Comparison of ENCODE assay signal across 8 mouse cellular contexts in genomic region chr1:66896125-66896524, GRCm38 (mm10). TPM values are rescaled to one million over a fixed set of nuclear protein-coding genes. Genes with fewer than 3 reads are reported as not detected.
DNase-seq lines count a peak whose midpoint lies in the region; ATAC-seq and TF ChIP-seq lines count a peak whose summit lies in the region.

No protein-coding gene starts in this region.

- H3K79me2 ChIP-seq in heart, adult 2 months (replicated peaks; ENCODE audit: control insufficient read depth, insufficient read depth, low read length), result no peaks in the 10 kb centered on the region

- peak overlapping the region; percentile 33 for H3K4me3 ChIP-seq in heart, adult 2 months
- H3K4me3 ChIP-seq in forebrain, embryonic 12.5 days (replicated peaks), result no peak overlapping the region
- peak overlapping the region; percentile 13 for H3K4me3 ChIP-seq in kidney, embryonic 16.5 days (ENCODE audit: low read length)
- H3K4me3 ChIP-seq in midbrain, embryonic 10.5 days, result no peak overlapping the region

- H3K9ac ChIP-seq in heart, adult 2 months (ENCODE audit: low read depth, low read length), result peak overlapping the region; percentile 38; the same call in 1 of the 2 replicates
- H3K9ac ChIP-seq in forebrain, embryonic 12.5 days, result peak overlapping the region; percentile 38
- peak overlapping the region; percentile 49 for H3K9ac ChIP-seq in kidney, embryonic 16.5 days (replicated peaks; ENCODE audit: low read length)

- H3K4me2 ChIP-seq in forebrain, embryonic 12.5 days, result peak overlapping the region; percentile 27
- H3K4me2 ChIP-seq in kidney, embryonic 16.5 days (replicated peaks; ENCODE audit: low read depth, low read length), result peak overlapping the region; percentile 45

- H3K4me1 ChIP-seq in heart, adult 2 months (ENCODE audit: control insufficient read depth, insufficient read depth, low read length), result peaks cover 2% of the 10 kb centered on the region
- peaks cover 22% of the 10 kb centered on the region for H3K4me1 ChIP-seq in forebrain, embryonic 12.5 days
- 0 out of 2 replicates have a peak, but pooled peaks cover 3% of the 10 kb centered on the region for H3K4me1 ChIP-seq in kidney, embryonic 16.5 days (ENCODE audit: insufficient read depth, low read length)
- peaks cover 6% of the 10 kb centered on the region for H3K4me1 ChIP-seq in midbrain, embryonic 10.5 days

- H3K27me3 ChIP-seq in heart, adult 2 months (ENCODE audit: control insufficient read depth, insufficient read depth, low read length), result no peaks in the 10 kb centered on the region
- H3K27me3 ChIP-seq in forebrain, embryonic 12.5 days, result no peaks in the 10 kb centered on the region
- no peaks in the 10 kb centered on the region for H3K27me3 ChIP-seq in kidney, embryonic 16.5 days (ENCODE audit: insufficient read depth, low read length)
- no peaks in the 10 kb centered on the region for H3K27me3 ChIP-seq in midbrain, embryonic 10.5 days (ENCODE audit: low read depth, poor library complexity, severe bottlenecking)

- 12% methylated on average over 5 of the region's 5 CpGs for WGBS in heart, adult 2 months
- WGBS in forebrain, embryonic 12.5 days, result 46% methylated on average over 5 of the region's 5 CpGs
- 32% methylated on average over 5 of the region's 5 CpGs for WGBS in kidney, embryonic 16.5 days
- WGBS in midbrain, embryonic 10.5 days, result 66% methylated on average over 5 of the region's 5 CpGs

- H3K36me3 ChIP-seq in heart, adult 2 months (ENCODE audit: control insufficient read depth, insufficient read depth, low read length), result no peaks in the 10 kb centered on the region
- H3K36me3 ChIP-seq in forebrain, embryonic 12.5 days (replicated peaks), result no peaks in the 10 kb centered on the region
- no peaks in the 10 kb centered on the region for H3K36me3 ChIP-seq in kidney, embryonic 16.5 days (ENCODE audit: insufficient read depth, low read length)
- no peaks in the 10 kb centered on the region for H3K36me3 ChIP-seq in midbrain, embryonic 10.5 days

- TF ChIP-seq CTCF in heart, adult 2 months (IDR thresholded peaks at IDR 0.05), result peak; percentile 48

- intact Hi-C loops in heart, adult 2 months (cut with DNase I), result loop anchor here (1.0 to 5.0 kb wide), 3 partner anchors 45 to 96 kb away; no protein-coding TSS in a partner anchor

- ATAC-seq in forebrain, embryonic 12.5 days (ENCODE audit: low FRiP score), result peak; percentile 77
- ATAC-seq in kidney, embryonic 16.5 days (ENCODE audit: low FRiP score, low TSS enrichment), result peak; percentile 84

- TF ChIP-seq EP300 in heart, adult 2 months (IDR thresholded peaks at IDR 0.05; ENCODE audit: insufficient read depth, low read depth, low read length), result no peak

- no peaks in the 10 kb centered on the region for H3K9me3 ChIP-seq in forebrain, embryonic 12.5 days
- no peaks in the 10 kb centered on the region for H3K9me3 ChIP-seq in kidney, embryonic 16.5 days (ENCODE audit: low read length)
- H3K9me3 ChIP-seq in midbrain, embryonic 10.5 days (replicated peaks), result no peaks in the 10 kb centered on the region

- H3K27ac ChIP-seq in heart, adult 2 months, result no peak overlapping the region
- peak overlapping the region; percentile 73 for H3K27ac ChIP-seq in forebrain, embryonic 12.5 days
- H3K27ac ChIP-seq in kidney, embryonic 16.5 days (ENCODE audit: low read length), result no peak overlapping the region
- H3K27ac ChIP-seq in midbrain, embryonic 10.5 days (replicated peaks), result peak overlapping the region; percentile 59; the same call in 1 of the 2 replicates

- DNase-seq in heart, adult 2 months, result no peak
- DNase-seq in heart, adult 11 months, result no peak
- peak; percentile 71 for DNase-seq in MN1 (ENCODE audit: low spot score)
- no peak for DNase-seq in midbrain, embryonic 10.5 days (ENCODE audit: low spot score)
- no peak for DNase-seq in ovary, postnatal 14 days (ENCODE audit: low spot score)
- DNase-seq in thymus, postnatal 4 days, result no peak

- TF ChIP-seq POLR2A in heart, adult 2 months (IDR thresholded peaks at IDR 0.05; ENCODE audit: insufficient read depth, low read depth, low read length), result no peak

RNA-seq across cellular contexts. Expression of gene Acadl, which starts 33.0 kb away (rescaled TPM):
- 1,000 to 10,000 TPM; 1,007 to 1,201 TPM for total RNA-seq in heart, adult 2 months (2021)
- 327 and 489 TPM in 2 replicates for polyA plus RNA-seq in heart, adult 2 months (2012; rRNA removed)
- 42.5 and 44.7 TPM in 2 replicates for polyA plus RNA-seq in forebrain, embryonic 12.5 days (2016; fragmentation: Nextera tagmentation; extraction: Ambion mirVana)
- polyA plus RNA-seq in kidney, embryonic 16.5 days (2015; fragmentation: Nextera tagmentation; extraction: Ambion mirVana), result 144 and 161 TPM in 2 replicates
- polyA plus RNA-seq in midbrain, embryonic 10.5 days (2016; fragmentation: Nextera tagmentation; extraction: Ambion mirVana), result 37.4 and 44.6 TPM in 2 replicates

RNA-seq across cellular contexts. Expression of gene Myl1, which starts 49.1 kb away (rescaled TPM):
- total RNA-seq in heart, adult 2 months (2021), result 10 to 100 TPM; 22.5 to 30.4 TPM
- 62.8 and 111 TPM in 2 replicates for polyA plus RNA-seq in heart, adult 2 months (2012; rRNA removed)
- polyA plus RNA-seq in forebrain, embryonic 12.5 days (2016; fragmentation: Nextera tagmentation; extraction: Ambion mirVana), result 0.37 and 2.7 TPM in 2 replicates
- 27.2 and 28.1 TPM in 2 replicates for polyA plus RNA-seq in kidney, embryonic 16.5 days (2015; fragmentation: Nextera tagmentation; extraction: Ambion mirVana)
- 0.29 and 0.30 TPM in 2 replicates for polyA plus RNA-seq in midbrain, embryonic 10.5 days (2016; fragmentation: Nextera tagmentation; extraction: Ambion mirVana)

Comparison
In these comparisons a context has a peak if more than half of its experiments do, and no peak if none do; other contexts are left out.
1. H3K27ac ChIP-seq: peak in forebrain, embryonic 12.5 days (single experiment) and midbrain, embryonic 10.5 days (single experiment); none in heart, adult 2 months (single experiment) and kidney, embryonic 16.5 days (single experiment).
2. H3K4me3 ChIP-seq: peak in heart, adult 2 months (single experiment) and kidney, embryonic 16.5 days (single experiment); none in forebrain, embryonic 12.5 days (single experiment) and midbrain, embryonic 10.5 days (single experiment).
3. Peak in every context shown above with its lines, with median percentiles within 50 percentile points of each other: H3K9ac ChIP-seq.